Mouse (Mus musculus): ENCODE results near the gene Phf23. TPM values are rescaled to one million over a fixed set of nuclear protein-coding genes. Genes with fewer than 3 reads are reported as not detected.

The Phf23 gene
- total RNA-seq, 2 experiments from 2014 or later, result 44.6 to 47.5 TPM

DNA sequence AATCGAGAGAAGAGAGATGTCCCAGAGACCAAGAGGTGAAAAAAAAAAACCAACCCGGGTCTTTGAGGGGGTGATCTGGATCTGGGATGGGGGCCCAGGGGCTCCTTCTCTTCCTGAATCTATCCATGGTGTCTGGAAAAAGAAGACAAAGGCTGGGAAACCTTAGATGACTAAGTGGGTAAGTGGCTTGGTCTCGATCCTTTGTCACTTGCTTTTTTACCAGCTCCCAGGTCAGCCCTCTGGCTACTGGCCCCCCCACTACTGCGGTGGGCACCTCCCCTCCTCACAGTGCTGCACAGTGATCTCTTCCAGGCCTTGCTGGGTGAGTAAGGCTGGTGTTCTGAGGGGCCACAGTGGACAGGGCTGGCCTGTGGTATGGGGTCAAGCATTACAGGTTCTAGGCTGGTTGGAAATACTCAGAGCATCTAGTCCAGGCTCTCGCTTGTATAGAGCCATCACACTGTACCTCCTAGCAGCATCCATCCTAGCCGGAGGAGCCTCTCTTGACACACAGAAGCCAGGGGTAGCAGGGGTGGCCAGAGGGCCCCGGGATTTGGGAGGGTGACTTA, 21.7 kb downstream of the Phf23 start:
- no peak for DNase-seq (ENCODE audit: low spot score in 2 of 2)
- intact Hi-C loops (cut with DNase I), result no loop called here

GRCm38 (mm10) chr11:70018131-70018990, 22.8 kb downstream of the Phf23 start:
- DNase-seq (ENCODE audit: low spot score in 2 of 2), result peak; percentile 56 to 77
- intact Hi-C loops (cut with DNase I), result no loop called here

GRCm38 (mm10) chr11:70019495-70020021, 24.0 kb downstream of the Phf23 start:
- intact Hi-C loops (cut with DNase I), result no loop called here
- DNase-seq (ENCODE audit: low spot score in 2 of 2), result no peak

- intact Hi-C loops (cut with DNase I), result no loop called here
These were observed 24.6 kb downstream of the Phf23 start for GRCm38 (mm10) chr11:70020022-70020631.

DNA sequence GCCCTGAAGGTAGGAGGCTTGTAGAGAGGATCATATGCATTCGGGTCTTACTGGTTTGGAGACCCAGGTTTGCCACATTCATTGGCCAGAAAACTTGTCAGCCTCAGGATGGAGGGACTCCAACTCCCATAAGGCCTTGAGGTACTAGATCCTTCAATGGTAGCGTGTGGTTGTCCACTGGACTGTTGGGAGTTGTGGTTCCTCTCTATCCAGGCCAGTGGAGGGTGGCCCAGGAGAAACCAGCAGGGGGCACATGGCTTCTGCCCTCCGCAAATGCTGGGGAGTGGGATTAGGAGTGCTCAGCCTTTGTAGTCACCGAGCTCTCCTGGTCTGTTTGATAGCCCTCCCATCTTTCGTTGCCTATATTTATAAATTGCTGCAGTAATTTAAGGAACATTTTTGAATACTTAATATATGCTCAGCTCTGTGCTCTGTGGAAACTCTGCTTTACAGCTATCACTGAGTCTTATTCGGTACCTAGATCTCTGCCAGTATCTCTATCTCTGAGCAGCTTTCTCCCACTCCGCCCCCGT, 25.2 kb downstream of the Phf23 start:
- intact Hi-C loops (cut with DNase I), result loop anchor here (1.0 kb wide), 1 partner anchor 20 kb away; the partner anchor contains the start of gene Dvl2
- peak; percentile 78 to 90 for DNase-seq (ENCODE audit: low spot score in 2 of 2)

More at GRCm38 (mm10) chr11:70020022-70020631, 24.6 kb downstream of the Phf23 start:
- peak in 1 of 2 experiments; percentile 56 for DNase-seq (ENCODE audit: low spot score in 2 of 2)

- intact Hi-C loops (cut with DNase I), result loop anchor here (1.0 kb wide), 1 partner anchor 21 kb away; the partner anchor contains the start of gene Dvl2
- DNase-seq (ENCODE audit: low spot score in 2 of 2), result peak; percentile 95 to 97
These were observed 25.9 kb downstream of the Phf23 start for GRCm38 (mm10) chr11:70021264-70022132.

- intact Hi-C loops (cut with DNase I), result no loop called here
- DNase-seq (ENCODE audit: low spot score in 2 of 2), result no peak
These were observed 28.0 kb downstream of the Phf23 start for GRCm38 (mm10) chr11:70023481-70024150.

GRCm38 (mm10) chr11:70024151-70024514, 28.6 kb downstream of the Phf23 start:
- no peak for DNase-seq (ENCODE audit: low spot score in 2 of 2)
- intact Hi-C loops (cut with DNase I), result no loop called here

GRCm38 (mm10) chr11:70026689-70027088, 31.1 kb downstream of the Phf23 start:
- DNase-seq (ENCODE audit: low spot score in 2 of 2), result no peak
- intact Hi-C loops (cut with DNase I), result no loop called here

- peak in 1 of 2 experiments; percentile 69 for DNase-seq (ENCODE audit: low spot score in 2 of 2)
- intact Hi-C loops (cut with DNase I), result no loop called here
These were observed 31.8 kb downstream of the Phf23 start for GRCm38 (mm10) chr11:70027397-70027796.

GRCm38 (mm10) chr11:70028401-70029129, 33.0 kb downstream of the Phf23 start:
- intact Hi-C loops (cut with DNase I), result no loop called here
- DNase-seq (ENCODE audit: low spot score in 2 of 2), result no peak

DNA sequence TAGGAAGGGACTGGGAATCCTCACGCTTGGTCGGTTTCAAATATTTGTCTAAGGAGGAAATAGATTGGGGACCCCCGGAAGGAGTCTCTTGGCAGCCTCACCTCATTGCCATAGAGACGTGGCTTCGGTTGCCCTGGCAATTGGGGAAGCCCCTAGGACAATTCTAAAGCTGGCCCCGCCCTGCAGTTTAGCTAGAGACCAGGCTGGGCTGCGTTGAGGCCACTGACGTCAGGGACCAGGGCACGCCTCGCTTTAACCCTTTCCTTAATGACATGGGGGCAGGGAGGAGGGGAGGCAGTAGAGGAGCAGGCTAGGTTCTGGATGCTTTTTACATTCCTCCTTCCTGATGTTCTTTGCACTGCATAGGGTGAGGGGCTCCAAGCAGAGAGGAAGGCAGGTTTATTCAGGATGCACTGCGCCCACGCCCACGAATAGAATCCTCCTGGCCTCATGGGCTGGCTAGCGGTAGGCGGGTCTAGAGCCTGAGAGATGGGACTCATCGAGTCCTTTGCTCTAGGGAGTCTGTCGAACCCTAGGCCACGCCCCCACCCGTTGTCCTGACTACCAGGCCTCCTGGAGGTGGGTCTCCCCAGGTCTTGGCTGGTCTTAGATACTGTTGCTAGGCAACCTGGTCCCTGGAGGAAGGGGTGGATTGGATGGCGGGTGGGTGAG, 33.7 kb downstream of the Phf23 start:
- intact Hi-C loops (cut with DNase I), result no loop called here
- DNase-seq (ENCODE audit: low spot score in 2 of 2), result peak; percentile 84 to 95

DNA sequence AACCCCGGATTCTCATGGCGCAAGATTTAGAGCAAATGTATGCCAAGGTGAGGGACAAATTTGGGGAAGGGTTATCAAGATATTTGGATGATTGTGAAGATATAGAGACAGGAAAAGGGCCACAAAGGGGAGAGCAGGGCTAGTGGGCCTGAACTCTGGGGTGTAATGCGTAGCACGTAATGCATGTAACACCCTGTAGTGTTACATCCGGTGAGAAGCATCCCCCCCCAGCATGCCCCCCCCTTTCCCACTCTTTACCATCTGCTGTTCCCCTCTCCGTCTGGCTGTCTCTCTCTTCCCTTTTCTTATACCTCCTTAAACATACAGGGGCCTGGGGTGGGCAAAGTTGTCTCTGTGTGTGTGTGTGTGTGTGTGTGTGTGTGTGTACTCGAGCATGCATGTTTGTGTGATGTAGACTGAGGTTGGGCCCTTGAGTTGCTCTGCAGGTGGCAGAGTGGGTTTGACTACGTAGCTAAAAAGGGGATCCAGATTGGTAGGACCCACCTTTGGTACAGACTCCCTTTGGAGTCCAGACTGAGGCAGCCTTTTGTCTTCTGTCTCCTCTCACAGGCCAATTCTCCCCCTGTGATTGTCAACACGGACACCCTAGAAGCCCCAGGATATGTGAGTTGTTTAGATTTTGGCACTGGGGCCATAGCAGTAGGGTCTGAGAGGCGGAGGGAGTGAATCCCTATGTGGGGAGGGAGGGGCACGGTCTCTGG, 34.4 kb downstream of the Phf23 start:
- no peak for DNase-seq (ENCODE audit: low spot score in 2 of 2)
- intact Hi-C loops (cut with DNase I), result no loop called here

DNA sequence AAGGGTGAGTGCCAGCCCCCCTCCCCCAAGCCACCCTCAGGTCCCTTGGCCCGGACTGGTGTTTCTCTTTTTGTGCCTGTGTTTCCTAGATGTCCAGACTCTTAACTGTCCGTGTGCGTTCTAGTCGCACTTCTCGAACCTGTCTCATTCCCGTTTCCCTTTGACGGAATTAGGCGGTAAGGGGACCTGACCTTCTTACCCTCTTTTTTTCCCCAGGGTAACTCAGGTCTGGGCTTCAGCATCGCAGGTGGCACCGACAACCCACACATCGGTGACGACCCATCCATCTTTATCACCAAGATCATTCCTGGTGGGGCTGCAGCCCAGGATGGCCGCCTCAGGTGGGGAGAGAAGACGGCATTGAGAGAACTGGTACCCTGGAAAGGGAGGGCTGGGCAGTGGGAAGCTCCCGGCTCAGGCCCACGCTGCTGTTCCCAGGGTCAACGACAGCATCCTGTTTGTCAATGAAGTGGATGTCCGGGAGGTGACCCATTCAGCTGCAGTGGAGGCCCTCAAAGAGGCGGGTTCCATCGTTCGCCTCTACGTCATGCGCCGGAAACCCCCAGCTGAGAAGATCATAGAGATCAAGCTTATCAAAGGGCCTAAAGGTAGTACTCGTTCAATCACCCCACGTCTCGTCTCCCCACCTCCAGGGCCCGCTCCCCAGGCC, 35.2 kb downstream of the Phf23 start:
- DNase-seq (ENCODE audit: low spot score in 2 of 2), result no peak
- intact Hi-C loops (cut with DNase I), result no loop called here

DNA sequence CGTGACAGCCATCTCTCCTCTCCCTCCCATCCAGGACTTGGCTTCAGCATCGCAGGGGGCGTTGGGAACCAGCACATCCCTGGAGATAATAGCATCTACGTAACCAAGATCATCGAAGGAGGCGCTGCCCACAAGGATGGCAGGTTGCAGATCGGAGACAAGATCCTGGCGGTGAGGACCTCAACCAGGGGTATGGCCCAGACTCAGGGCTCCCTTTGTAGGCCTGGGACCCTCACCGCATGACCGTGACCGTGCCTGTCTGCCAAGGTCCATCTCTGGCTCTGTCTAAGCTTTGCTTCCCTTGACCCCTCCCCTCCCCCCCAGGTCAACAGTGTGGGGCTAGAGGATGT, 35.7 kb downstream of the Phf23 start:
- DNase-seq (ENCODE audit: low spot score in 2 of 2), result no peak

DNA sequence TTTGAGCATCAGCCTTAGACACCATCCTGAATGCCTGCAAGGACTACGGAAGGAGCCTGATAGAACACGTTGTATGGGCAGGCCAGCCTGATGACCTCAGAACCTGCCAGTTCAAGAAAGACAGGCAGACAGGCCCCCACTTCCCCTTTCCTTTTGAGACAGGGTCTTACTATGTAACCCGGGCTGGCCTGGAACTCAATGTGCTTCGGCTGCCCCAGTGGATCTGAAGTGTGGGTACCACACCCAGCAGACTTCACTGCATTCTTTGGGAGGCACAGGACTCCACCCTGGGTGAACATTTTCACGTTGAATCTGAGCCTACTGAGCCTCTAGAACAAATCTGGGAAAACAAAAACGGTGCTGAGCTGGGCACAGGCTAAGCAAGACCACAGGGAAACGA, 42.6 kb downstream of the Phf23 start:
- intact Hi-C loops (cut with DNase I), result no loop called here
- DNase-seq (ENCODE audit: low spot score in 2 of 2), result no peak

More for the DNA sequence above, 35.7 kb downstream of the Phf23 start:
- intact Hi-C loops (cut with DNase I), result no loop called here

Measured in left cerebral cortex, postnatal 25 days (tissue).